Mouse (Mus musculus) heart, postnatal 4 days (tissue): ENCODE measurements around the gene Celf5. TPM values are rescaled to one million over a fixed set of nuclear protein-coding genes. Genes with fewer than 3 reads are reported as not detected.

Experiments used
- DNase-seq: peaks from one replicate; pipeline ENCODE4 v3.0.0; 2021
- total RNA-seq, 2 experiments: library from RNA; stranded (reverse); gene quantifications; 2 replicates each; pipeline ENCODE4 v1.2.3; 2021

The Celf5 gene
- under 1 TPM; 0.09 to 0.33 TPM for total RNA-seq

DNA sequence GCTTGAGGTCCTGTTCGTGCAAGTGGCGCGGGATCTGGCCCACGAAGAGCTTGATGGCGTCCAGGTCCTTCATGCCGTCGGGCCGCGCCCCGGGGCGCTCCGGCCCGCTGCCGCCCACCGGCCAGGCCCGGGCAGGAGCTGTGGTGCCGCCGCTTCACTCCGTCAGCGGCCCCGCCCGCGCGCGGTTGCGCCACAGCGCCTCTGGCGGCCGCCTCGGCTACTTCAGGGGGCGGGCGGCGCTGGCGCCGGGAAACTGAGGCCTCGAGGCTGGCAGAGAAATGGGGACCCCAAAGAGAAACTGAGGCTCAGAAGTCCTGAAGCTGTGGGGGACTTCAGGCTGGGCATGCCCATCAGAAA is at the start of gene Celf5:
TSS of gene Celf5 (minus strand) at position 177 of the 357 bp plus-strand sequence.
- DNase-seq: peak; percentile 58

GRCm38 (mm10) chr10:81526779-81527178 is 44.3 kb upstream of the Celf5 start:
- DNase-seq: peak; percentile 90

DNA sequence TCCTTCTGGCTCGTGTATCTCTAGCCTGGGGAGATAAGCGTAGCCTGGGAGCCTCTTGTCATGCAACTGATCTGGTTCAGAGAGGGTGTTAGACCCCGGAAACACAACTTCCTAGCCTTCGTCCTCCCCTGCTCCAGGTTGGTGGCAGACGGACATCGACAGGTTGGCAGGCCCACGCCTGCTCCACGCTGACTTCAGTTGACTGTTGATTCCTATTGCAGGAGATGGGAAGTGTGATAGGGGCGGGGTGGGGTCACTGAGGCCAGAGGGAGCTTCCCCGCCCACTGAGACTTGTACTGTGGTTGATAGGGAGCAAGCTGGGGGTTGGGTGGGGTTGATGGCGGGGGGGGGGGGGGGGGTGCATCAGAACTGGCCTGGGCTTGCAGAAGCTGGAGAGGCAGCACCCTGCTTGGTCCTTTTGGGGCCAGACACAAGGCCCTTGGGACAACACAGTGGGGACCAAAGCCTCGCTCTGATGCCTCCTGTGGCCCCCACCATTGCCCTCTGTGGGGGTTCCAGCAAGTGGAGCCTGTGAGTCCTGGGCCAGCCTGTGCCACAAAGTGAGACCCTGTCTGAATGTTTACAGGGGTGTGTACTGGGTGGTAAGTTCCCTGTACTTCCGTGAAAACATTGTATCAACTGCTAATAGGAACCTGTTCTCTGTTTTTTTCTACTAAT is 42.6 kb upstream of the Celf5 start:
- no peak for DNase-seq

DNA sequence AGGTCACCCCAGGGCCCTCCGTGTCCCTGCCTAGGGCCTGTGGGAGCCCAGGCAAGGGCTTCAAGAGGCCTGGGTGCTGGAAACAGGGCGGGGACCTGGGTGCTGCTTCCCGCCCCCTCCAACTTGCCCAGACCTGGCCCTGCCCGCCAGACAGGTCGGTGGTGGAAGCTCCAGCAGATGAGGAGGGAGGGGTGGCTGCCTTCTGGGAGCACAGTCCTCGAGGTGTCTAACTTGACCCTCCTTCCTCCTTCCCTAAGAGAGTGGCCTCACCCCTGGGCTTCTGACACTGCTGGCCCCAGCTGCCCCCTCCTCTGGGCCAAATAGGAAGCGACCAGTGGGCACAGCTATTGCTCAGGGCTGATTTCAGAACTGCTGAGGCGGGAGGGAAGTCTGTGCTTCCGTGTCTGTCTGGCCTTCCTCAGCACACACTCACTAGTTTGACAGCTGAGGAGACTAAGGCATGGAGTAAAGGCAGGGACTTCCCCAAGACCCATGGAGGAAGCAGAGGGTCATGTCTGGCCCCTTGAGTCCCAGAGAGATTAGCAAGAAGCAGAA is 41.6 kb upstream of the Celf5 start, which contains the start of gene Gna15:
TSS of gene Gna15 (minus strand) at position 175 of the 555 bp plus-strand sequence.
- DNase-seq: no peak

GRCm38 (mm10) chr10:81523570-81523969 is 41.1 kb upstream of the Celf5 start:
- no peak for DNase-seq

DNA sequence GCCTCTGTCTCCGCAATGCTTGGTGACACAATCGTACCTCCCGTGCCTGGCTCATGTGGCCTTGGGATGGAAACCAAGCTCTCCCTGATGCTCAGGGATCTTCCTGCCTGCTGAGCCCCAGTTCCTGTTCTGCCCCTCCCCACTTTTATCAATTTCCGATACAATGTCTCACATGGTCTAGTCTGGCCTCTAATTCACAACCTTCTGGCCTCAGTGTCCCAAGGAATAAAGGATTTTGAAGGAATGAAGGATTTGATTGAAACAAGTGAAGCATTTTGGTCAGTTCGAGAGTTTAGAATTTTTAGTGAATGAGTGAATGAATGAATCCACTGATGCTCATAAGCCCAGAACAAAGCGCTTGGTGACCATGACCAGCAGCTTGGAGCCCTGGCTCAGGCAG is 40.6 kb upstream of the Celf5 start:
- DNase-seq: no peak

DNA sequence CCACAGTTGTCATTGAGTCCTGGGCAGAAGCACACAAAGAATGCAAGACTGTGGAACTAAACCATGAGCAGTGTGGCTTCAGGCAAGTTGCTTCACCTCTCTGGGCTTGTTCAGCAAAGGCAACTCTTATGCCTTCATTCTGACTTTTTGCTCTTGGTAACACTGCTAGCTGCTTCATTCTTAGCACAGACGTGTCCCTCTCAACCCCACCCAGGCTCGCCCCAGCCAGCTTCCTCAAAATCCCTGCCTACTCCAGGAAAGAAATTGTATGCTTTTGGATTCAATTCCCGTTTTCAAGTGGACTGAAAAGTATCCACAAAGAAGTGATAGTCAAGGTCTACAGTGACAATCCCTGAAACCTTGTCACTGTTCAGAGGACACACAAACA is 37.5 kb upstream of the Celf5 start:
- DNase-seq: no peak

DNA sequence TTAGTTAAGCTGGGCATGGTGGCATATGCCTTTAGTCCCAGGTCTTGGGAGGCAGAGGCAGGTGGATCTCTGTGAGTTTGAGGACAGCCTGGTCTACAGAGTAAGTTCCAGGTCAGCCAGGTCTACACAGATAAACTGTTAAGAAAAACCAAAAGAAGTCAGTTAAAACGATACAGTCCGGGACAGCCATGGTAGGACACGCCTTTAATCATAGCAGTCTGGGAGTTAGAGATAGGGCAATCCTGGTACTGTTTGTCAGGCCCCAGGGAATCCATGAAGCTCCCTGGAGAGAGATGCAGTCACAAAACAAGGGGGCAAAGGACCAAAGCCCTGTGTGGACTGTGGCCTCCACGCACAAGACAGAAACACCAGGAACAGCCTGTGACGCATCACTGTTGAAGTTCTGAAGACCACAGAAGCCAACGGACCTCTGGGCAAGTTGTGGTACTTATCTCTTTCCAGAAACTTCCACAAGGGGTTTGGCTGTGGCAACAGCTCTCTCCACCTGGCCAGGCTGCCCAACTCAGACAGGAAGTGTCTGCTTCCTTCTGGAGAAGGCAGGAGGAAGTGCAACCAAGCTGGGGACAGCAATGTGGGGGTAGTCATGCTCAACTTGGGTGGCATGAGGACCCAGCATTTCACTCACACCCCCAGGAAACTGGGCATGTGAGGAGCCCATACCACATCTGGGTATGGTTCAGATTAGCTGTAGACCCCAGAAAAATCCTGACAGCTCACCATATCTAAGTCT is 36.9 kb upstream of the Celf5 start:
- DNase-seq: no peak

DNA sequence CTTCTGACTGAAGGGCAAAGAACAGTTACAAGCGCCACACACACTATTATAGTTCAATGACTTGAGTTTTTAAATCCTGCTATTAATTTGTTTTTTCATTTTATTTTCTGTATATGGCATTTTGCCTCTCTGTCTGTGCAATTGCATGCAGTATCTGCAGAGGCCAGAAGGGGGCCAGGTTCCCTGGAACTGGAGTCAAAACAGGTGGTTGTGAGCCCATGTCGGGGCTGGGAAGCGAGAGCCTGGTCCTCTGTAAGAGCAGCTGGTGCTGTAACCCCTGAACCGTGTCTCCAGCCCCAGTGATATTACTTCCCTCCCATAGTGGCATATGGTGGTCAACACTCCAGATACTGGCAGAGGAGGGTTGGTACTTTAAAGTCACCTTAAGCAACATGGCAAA is 36.0 kb upstream of the Celf5 start:
- peak; percentile 82 for DNase-seq

DNA sequence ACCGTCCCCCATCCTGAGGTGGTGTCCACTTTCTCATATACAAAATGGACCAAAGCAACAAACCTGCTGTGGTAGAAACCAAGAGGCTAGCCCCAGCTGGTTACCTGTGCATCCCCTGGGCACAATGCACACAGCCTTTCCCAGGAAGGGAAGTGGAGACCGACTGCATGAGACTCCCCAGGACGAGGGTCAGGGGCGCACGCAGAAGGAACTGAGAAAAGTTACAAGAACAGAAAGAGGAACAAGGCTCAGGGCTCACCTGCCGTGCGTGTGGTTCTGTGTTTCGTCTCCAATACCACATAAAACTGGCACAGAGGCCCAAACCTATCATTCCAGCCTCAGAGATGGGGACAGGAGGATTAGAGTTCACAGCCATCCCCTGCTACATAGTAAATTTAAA is 34.7 kb upstream of the Celf5 start:
- no peak for DNase-seq

GRCm38 (mm10) chr10:81513798-81514197 is 31.3 kb upstream of the Celf5 start:
- no peak for DNase-seq

- DNase-seq: no peak
Measured at GRCm38 (mm10) chr10:81510246-81510810, 27.8 kb upstream of the Celf5 start.

- DNase-seq: no peak
Measured at GRCm38 (mm10) chr10:81507691-81508489, 25.4 kb upstream of the Celf5 start.

DNA sequence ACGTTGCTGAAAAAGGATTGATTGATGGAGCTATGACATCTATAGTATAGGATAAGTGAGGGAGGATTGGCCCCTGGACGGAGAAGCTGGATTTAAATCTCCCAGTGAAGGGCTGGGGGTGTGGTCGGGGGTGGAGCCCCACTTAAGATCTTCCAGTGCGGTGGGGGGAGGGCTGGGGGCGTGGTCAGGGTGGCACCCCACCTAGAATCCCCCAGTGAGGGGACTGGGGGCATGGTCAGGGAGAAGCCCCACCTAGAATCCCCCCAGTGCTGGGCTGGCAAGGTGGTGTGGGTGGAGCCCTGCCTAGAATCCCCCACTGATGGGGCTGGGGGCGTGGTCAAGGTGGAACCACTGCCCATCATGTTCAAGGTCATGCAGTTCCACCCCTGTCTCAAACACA is 24.6 kb upstream of the Celf5 start:
- DNase-seq: no peak

GRCm38 (mm10) chr10:81505016-81505664 is 22.6 kb upstream of the Celf5 start:
- no peak for DNase-seq

DNA sequence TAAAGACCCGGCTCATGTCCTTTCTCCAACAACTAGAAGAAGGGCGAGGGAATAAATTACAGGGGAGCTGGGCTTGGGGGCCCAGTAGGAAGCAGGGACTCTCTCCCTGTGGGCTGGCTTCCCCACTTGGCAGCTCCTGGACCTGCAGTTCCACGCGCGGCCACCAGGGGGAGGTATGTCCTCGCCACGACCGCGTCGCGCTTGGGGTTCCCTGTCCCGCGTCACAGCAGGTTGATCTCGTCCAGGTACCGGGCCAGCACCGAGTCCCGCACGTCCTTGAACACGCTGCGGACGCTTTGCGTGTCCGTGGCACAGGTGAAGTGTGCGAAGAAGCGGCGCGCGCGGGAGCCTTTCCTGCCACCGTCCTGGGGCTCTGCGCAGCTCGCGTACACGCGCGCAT is 20.1 kb upstream of the Celf5 start:
- DNase-seq: peak; percentile 94

DNA sequence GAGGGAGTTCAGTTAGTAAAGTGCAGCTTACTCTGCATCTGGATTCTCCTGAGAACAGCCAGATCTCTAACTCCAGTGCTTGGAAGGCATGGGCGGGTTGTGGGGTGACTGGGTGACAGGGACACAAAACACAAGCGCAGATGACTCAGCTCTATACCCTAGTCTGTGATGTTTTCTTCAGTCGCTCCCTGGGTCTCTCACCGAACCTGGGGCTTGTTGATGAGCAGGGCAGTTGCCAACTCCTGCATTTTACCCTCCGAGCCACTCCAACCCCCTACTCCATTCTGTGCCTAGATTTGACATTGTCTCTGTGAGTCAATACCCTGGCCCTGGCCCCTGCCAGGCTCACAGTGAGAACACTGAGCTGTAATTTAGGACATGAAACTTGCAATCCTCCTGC is 19.4 kb upstream of the Celf5 start:
- no peak for DNase-seq

DNA sequence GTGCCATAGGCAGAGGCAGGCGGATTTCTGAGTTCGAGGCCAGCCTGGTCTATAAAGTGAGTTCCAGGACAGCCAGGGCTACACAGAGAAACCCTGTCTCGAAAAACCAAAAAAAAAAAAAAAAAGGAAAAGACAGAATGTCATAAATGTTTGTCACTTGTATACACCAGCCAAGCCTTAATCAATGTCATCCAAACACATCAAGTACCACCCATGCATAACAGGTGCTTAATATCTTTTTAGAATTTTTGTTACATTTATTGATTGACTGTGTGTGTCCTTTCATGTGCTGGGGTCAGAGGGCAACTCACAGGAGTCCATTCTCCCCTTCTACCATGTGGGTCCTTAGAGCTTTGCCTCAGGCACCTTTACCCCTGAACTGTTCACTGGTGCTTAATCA is 17.5 kb upstream of the Celf5 start, which contains the start of gene S1pr4:
TSS of gene S1pr4 (minus strand) at position 101 of the 400 bp plus-strand sequence.
- DNase-seq: no peak

DNA sequence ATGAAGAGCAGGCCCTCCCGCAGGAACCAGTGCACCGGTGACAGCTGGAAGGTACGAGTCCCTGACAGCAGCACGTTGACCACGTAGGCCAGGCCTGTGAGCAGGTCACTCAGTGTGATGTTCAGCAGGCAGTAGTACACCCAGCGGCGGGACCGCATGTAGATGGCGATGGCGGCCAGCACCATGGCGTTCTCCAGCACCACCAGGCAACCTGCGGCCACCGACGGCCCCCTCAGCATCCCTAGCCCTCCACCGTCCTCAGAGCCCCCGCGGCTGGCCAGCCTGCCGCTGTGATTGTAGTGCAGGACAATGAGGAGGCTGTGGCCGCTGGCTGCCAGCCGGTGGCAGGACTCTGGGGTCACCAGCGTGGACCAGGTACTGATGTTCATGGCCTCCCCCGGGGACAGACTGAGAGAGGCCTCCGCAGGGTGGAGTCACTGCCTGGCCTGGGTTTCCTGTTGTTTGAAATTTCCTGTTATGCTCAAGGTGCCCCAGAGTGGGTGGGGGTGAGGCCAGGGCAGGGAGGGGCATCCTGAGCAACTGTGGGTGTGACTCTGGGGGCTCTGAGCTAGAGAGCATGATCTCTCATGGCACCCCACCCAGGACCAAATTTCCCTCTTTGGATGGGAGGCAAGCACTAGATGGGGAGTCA is 16.9 kb upstream of the Celf5 start:
- DNase-seq: no peak

DNA sequence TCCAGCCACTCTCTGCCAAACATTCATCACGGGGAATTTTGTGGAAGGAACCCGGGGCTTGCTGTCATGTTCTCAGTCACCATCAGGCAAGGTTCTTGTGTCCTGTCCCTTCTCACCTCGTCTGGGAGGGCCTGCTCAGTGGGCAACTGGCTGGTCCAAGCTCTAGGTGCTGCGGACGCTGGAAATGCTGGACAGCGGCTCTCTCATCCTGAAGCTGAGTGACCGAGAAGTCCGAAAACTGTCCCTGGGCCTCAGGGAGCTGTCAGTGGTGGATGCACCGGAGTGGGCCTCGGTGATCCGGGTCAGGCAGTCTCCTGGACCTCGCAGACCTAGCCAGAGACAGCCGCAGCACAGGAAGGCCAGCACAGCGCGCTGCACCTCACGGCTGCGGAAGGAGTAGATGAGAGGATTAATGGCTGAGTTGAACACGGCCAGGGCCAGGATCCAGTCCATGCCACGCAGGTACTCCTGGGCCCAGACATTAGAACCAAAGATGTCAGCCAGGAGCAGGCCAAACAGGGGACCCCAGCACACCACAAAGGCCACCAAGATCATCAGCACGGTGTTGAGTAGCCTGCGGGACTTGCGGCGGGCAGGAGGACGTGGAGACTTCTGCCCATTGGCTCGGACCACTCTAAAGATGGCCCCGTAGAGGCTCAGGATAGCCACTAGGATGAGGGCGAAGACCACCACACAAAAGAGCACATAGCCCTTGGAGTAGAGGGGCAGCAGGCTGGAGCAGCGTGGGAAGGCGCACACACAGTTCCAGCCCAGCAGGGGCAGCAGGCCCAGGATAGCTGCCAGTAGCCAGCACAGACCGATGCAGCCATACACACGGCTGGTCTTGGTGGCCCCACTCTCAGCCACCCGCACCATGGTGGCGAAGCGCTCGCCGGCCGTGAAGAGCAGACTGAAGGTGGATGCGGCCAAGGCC is 16.1 kb upstream of the Celf5 start:
- no peak for DNase-seq
